Mouse (Mus musculus): Measurements from ENCODE around the gene Pigv. TPM values are rescaled to one million over a fixed set of nuclear protein-coding genes. Genes with fewer than 3 reads are reported as not detected.
"Not testable (repeated sequence)": the region's sequence is repeated elsewhere in the genome, so short reads cannot be mapped to it uniquely, and the experiment has no call there.

Gene Pigv
- total and polyA plus RNA-seq, 3 experiments: 2.9 to 5.0 (median 3.7) TPM

- H3K27me3 ChIP-seq (replicated peaks); H3K36me3 ChIP-seq (replicated peaks in 1 of 2; ENCODE audit: control insufficient read depth in 1 of 2, insufficient read depth in 1 of 2, low read length in 1 of 2); DNase-seq (ENCODE audit: extremely low read depth); dilution Hi-C loops (cut with MboI; ENCODE audit: extremely low pct_ligation_motif_present, extremely low pct_unique_long_range_greater_than_20kb, low sequenced_read_pairs); H3K9me3 ChIP-seq (replicated peaks; ENCODE audit: low read length); in situ Hi-C loops (cut with MboI; ENCODE audit: low pct_ligation_motif_present, low pct_unique_long_range_greater_than_20kb, low sequenced_read_pairs); H3K9ac ChIP-seq (ENCODE audit: insufficient read depth, low read depth); H3K4me2 ChIP-seq (ENCODE audit: insufficient read depth, low read depth, poor library complexity, severe bottlenecking); H3K4me3 ChIP-seq (replicated peaks in 1 of 3; ENCODE audit: low read depth in 2 of 3, low read length in 2 of 3, poor library complexity in 1 of 3); H3K79me2 ChIP-seq (replicated peaks; ENCODE audit: control insufficient read depth, extremely low read depth, insufficient read depth, poor library complexity, severe bottlenecking); H3K27ac ChIP-seq (ENCODE audit: insufficient read depth, low read depth): not testable (repeated sequence)
- peak in 1 of 2 experiments; percentile 3; a peak in 1 of 4 replicates for TF ChIP-seq CTCF (conservative IDR thresholded peaks at IDR 0.05 in 1 of 2, IDR thresholded peaks at IDR 0.05 in 1 of 2; ENCODE audit: low read depth in 2 of 2, low read length in 2 of 2)
- peaks cover 17 to 47% of the 10 kb centered on the region in 2 experiments for H3K4me1 ChIP-seq (ENCODE audit: control insufficient read depth in 1 of 2, insufficient read depth in 2 of 2)
Measured at GRCm38 (mm10) chr4:133654070-133654469, 18.4 kb downstream of the Pigv start.

GRCm38 (mm10) chr4:133652746-133653145 is 19.7 kb downstream of the Pigv start:
- no peak overlapping the region for H3K4me3 ChIP-seq (replicated peaks in 1 of 3; ENCODE audit: low read depth in 2 of 3, low read length in 2 of 3, poor library complexity in 1 of 3)
- H3K9me3 ChIP-seq (replicated peaks; ENCODE audit: low read length): no peaks in the 10 kb centered on the region
- H3K27me3 ChIP-seq (replicated peaks): no peaks in the 10 kb centered on the region
- H3K27ac ChIP-seq (ENCODE audit: insufficient read depth, low read depth): no peak overlapping the region
- peaks cover 16 to 43% of the 10 kb centered on the region in 2 experiments for H3K4me1 ChIP-seq (ENCODE audit: control insufficient read depth in 1 of 2, insufficient read depth in 2 of 2)
- peaks cover 0 to 3% of the 10 kb centered on the region in 2 experiments for H3K36me3 ChIP-seq (replicated peaks in 1 of 2; ENCODE audit: control insufficient read depth in 1 of 2, insufficient read depth in 1 of 2, low read length in 1 of 2)
- TF ChIP-seq TBP (conservative IDR thresholded peaks at IDR 0.05; ENCODE audit: low read depth, low read length) (no peak), USF1 (IDR thresholded peaks at IDR 0.05; ENCODE audit: low read depth, low read length) (no peak), NELFE (IDR thresholded peaks at IDR 0.05; ENCODE audit: low read depth, low read length) (no peak), UBTF (IDR thresholded peaks at IDR 0.05; ENCODE audit: low read depth, low read length) (no peak), ZMIZ1 (IDR thresholded peaks at IDR 0.05; ENCODE audit: low read depth, low read length) (no peak), IRF4 (IDR thresholded peaks at IDR 0.05; ENCODE audit: low read depth, low read length) (no peak), USF2 (conservative IDR thresholded peaks at IDR 0.05; ENCODE audit: low read depth, low read length) (no peak), RAD21 (IDR thresholded peaks at IDR 0.05; ENCODE audit: low read depth, low read length) (no peak), MEF2A (IDR thresholded peaks at IDR 0.05; ENCODE audit: borderline replicate concordance, low read depth, low read length) (no peak), ZC3H11A (IDR thresholded peaks at IDR 0.05; ENCODE audit: low read depth, low read length) (no peak), CHD2 (IDR thresholded peaks at IDR 0.05; ENCODE audit: low read length) (no peak), SIN3A (IDR thresholded peaks at IDR 0.05; ENCODE audit: low read length) (no peak), RCOR1 (conservative IDR thresholded peaks at IDR 0.05; ENCODE audit: low read depth, low read length) (no peak), EP300 (IDR thresholded peaks at IDR 0.05; ENCODE audit: low read length) (no peak), KAT2A (IDR thresholded peaks at IDR 0.05; ENCODE audit: insufficient replicate concordance, low read length) (no peak), ZNF384 (IDR thresholded peaks at IDR 0.05; ENCODE audit: low read depth, low read length) (no peak), MYC (IDR thresholded peaks at IDR 0.05; ENCODE audit: low read depth, low read length) (no peak)
- dilution Hi-C loops (cut with MboI; ENCODE audit: extremely low pct_ligation_motif_present, extremely low pct_unique_long_range_greater_than_20kb, low sequenced_read_pairs) (no loop called here), in situ Hi-C loops (cut with MboI; ENCODE audit: low pct_ligation_motif_present, low pct_unique_long_range_greater_than_20kb, low sequenced_read_pairs) (no loop called here)
- no peak overlapping the region for H3K4me2 ChIP-seq (ENCODE audit: insufficient read depth, low read depth, poor library complexity, severe bottlenecking)
- no peak for DNase-seq (ENCODE audit: extremely low read depth)
- H3K9ac ChIP-seq (ENCODE audit: insufficient read depth, low read depth): no peak overlapping the region
- H3K79me2 ChIP-seq (replicated peaks; ENCODE audit: control insufficient read depth, extremely low read depth, insufficient read depth, poor library complexity, severe bottlenecking): no peaks in the 10 kb centered on the region; the same call in 1 of the 2 replicates

Data from CH12.LX (cell line).